Mouse (Mus musculus) lung, postnatal 0 days (tissue): ENCODE results near the gene Zfp36.

ENCODE experiments used
- CTCF ChIP-seq: IDR thresholded peaks from 2 replicates; pipeline ENCODE4 v1.5.1; 2016; ENCODE audit warnings: antibody characterized with exemption, mild to moderate bottlenecking
- EP300 ChIP-seq: IDR thresholded peaks from 2 replicates; pipeline ENCODE4 v1.6.1; 2016; ENCODE audit warnings: antibody characterized with exemption, mild to moderate bottlenecking, control low read depth

- no peak for TF ChIP-seq EP300
- peak; percentile 23 for TF ChIP-seq CTCF
Measured at GRCm38 (mm10) chr7:28351676-28352191, 28.3 kb downstream of the Zfp36 start.
